Mouse (Mus musculus) kidney, postnatal 4 days (tissue): ENCODE results near the gene Tas2r138.
"Not testable (repeated sequence)": the region's sequence is repeated elsewhere in the genome, so short reads cannot be mapped to it uniquely, and the experiment has no call there.

Experiments used
- DNase-seq, 2 experiments: peaks; one replicate each; pipeline ENCODE4 v3.0.0; 2021; ENCODE audit warnings: mixed read lengths in 2 of 2

Tas2r138 gene

GRCm38 (mm10) chr6:40613260-40613852 is at the start of gene Tas2r138:
Gene Tas2r138, minus strand, starts transcription at chr6:40613310.
- no peak for DNase-seq

- no peak for DNase-seq
These were observed 47.8 kb upstream of the Tas2r138 start for GRCm38 (mm10) chr6:40660930-40661329.

- no peak for DNase-seq
These were observed 37.8 kb upstream of the Tas2r138 start for GRCm38 (mm10) chr6:40650953-40651352.

GRCm38 (mm10) chr6:40645701-40646100 is 32.6 kb upstream of the Tas2r138 start:
- no peak for DNase-seq

GRCm38 (mm10) chr6:40640710-40641538 is 27.8 kb upstream of the Tas2r138 start:
- DNase-seq, result no peak

GRCm38 (mm10) chr6:40637755-40638154 is 24.6 kb upstream of the Tas2r138 start:
- no peak for DNase-seq

GRCm38 (mm10) chr6:40635559-40635958 is 22.4 kb upstream of the Tas2r138 start:
- no peak for DNase-seq

- peak; percentile 6 to 30 for DNase-seq
These were observed 21.5 kb upstream of the Tas2r138 start for GRCm38 (mm10) chr6:40634640-40635071.

GRCm38 (mm10) chr6:40628406-40629000 is 15.4 kb upstream of the Tas2r138 start, which contains the start of gene Mgam:
Gene Mgam, plus strand, starts transcription at chr6:40628831.
- DNase-seq, result no peak

GRCm38 (mm10) chr6:40626111-40626510 is 13.0 kb upstream of the Tas2r138 start:
- DNase-seq, result no peak

- DNase-seq, result peak; percentile 83 to 85
These were observed 4.9 kb upstream of the Tas2r138 start for GRCm38 (mm10) chr6:40617965-40618364.

- no peak for DNase-seq
These were observed 2.9 kb downstream of the Tas2r138 start for GRCm38 (mm10) chr6:40610244-40610643.

- DNase-seq, result no peak
These were observed 5.7 kb downstream of the Tas2r138 start for GRCm38 (mm10) chr6:40607431-40607830.

GRCm38 (mm10) chr6:40598546-40598945 is 14.6 kb downstream of the Tas2r138 start:
- not testable (repeated sequence) for DNase-seq

- DNase-seq, result no peak
These were observed 18.1 kb downstream of the Tas2r138 start for GRCm38 (mm10) chr6:40594804-40595550.

- no peak for DNase-seq
These were observed 24.8 kb downstream of the Tas2r138 start for GRCm38 (mm10) chr6:40588346-40588745.

GRCm38 (mm10) chr6:40585645-40586044 is 27.5 kb downstream of the Tas2r138 start, which contains the start of gene Clec5a:
Gene Clec5a, minus strand, starts transcription at chr6:40585821.
- DNase-seq, result no peak

- no peak for DNase-seq
These were observed 28.8 kb downstream of the Tas2r138 start for GRCm38 (mm10) chr6:40584336-40584735.

- DNase-seq, result no peak
These were observed 36.8 kb downstream of the Tas2r138 start for GRCm38 (mm10) chr6:40576305-40576704.

- no peak for DNase-seq
These were observed 39.5 kb downstream of the Tas2r138 start for GRCm38 (mm10) chr6:40573618-40574017.

- DNase-seq, result no peak
These were observed 43.9 kb downstream of the Tas2r138 start, which contains the start of gene Olfr460 for GRCm38 (mm10) chr6:40569187-40569586. Gene Olfr460, plus strand, starts transcription at chr6:40569487.
